Comparison of ENCODE assay signal across 18 mouse cellular contexts in genomic region chr17:25869498-25869897, GRCm38 (mm10).
"Had no signal": no experiment of that assay in that cellular context is flagged by ENCODE, and none has a peak within 500 bp of the region (broad histone marks: within the 10 kb centered on the region; RNA-seq: fewer than 3 reads in every experiment).

No protein-coding gene starts in this region.

- H3K27me3 ChIP-seq: heart, embryonic 13.5 days; heart, embryonic 15.5 days; hindbrain, embryonic 12.5 days; intestine, embryonic 15.5 days; limb, embryonic 12.5 days; liver, embryonic 13.5 days; liver, embryonic 15.5 days had no signal

- DNase-seq: gastrocnemius, postnatal 14 days; gastrocnemius, postnatal 36 days; heart, adult 2 months; heart, postnatal 4 days; kidney, adult 2 months; kidney, postnatal 10 days; kidney, postnatal 25 days; kidney, postnatal 4 days; liver; liver, embryonic 13.5 days had no signal

- H3K9me3 ChIP-seq: heart, embryonic 13.5 days; heart, embryonic 15.5 days; hindbrain, embryonic 10.5 days; hindbrain, embryonic 12.5 days; intestine, embryonic 15.5 days; limb, embryonic 10.5 days; limb, embryonic 12.5 days; liver, embryonic 13.5 days; liver, embryonic 15.5 days had no signal

- H3K36me3 ChIP-seq: hindbrain, embryonic 10.5 days; hindbrain, embryonic 12.5 days; intestine, embryonic 15.5 days; limb, embryonic 10.5 days; limb, embryonic 12.5 days had no signal
